Comparison of ENCODE assay signal across 22 mouse cellular contexts in the genomic region with DNA sequence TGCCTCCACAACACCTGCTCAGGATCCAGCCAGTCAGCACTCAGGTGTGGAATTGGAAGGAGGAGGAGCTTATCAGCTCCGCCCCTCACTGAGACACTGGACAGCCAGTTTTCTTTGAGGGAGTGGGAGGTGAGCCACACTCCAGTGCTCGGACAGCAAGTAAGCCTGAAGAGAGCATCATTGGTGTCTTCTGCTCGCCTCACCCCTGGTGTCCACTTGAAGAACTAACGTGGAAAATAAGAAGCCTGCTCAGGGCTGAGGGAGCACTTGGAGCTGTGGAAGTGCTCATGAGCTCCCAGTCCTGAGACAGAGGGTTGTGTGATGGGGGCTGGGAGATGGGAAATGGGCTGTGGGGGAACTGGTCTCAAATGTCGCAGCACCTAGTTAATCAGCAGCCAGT.
DNase-seq lines count a peak whose midpoint lies in the region; ATAC-seq and TF ChIP-seq lines count a peak whose summit lies in the region.
"Had no signal": no experiment of that assay in that cellular context is flagged by ENCODE, and none has a peak within 500 bp of the region (broad histone marks: within the 10 kb centered on the region; RNA-seq: fewer than 3 reads in every experiment).

No protein-coding gene starts in this region.

- peaks cover 18% of the 10 kb centered on the region for H3K4me1 ChIP-seq in kidney, embryonic 15.5 days
- peaks cover 9% of the 10 kb centered on the region for H3K4me1 ChIP-seq in lung, embryonic 16.5 days (replicated peaks; ENCODE audit: control insufficient read depth, insufficient read depth, low read length)
- H3K4me1 ChIP-seq in intestine, embryonic 15.5 days (replicated peaks): peaks cover 7% of the 10 kb centered on the region; the same call in 1 of the 2 replicates
- no peaks in the 10 kb centered on the region for H3K4me1 ChIP-seq in stomach, postnatal 0 days (replicated peaks; ENCODE audit: control insufficient read depth, insufficient read depth)

- peak; percentile 79 for ATAC-seq in kidney, embryonic 15.5 days (replicated peaks; ENCODE audit: low FRiP score)
- 0 out of 2 replicates have a peak, but pooled peaks have one; percentile 23 for ATAC-seq in lung, embryonic 16.5 days (ENCODE audit: low read depth)
- peak; percentile 42 for ATAC-seq in intestine, embryonic 15.5 days
- ATAC-seq in stomach, postnatal 0 days (ENCODE audit: low FRiP score, low TSS enrichment): no peak
- ATAC-seq in inflammation-experienced regulatory T-cells, adult 6 months: no peak
- ATAC-seq: activated CD4-positive, CD25-positive, alpha-beta regulatory T cell, adult 4 months; forebrain, embryonic 13.5 days; Patski had no signal

- peak; percentile 19; the same call in 1 of the 2 replicates for TF ChIP-seq CTCF in stomach, postnatal 0 days (IDR thresholded peaks at IDR 0.05; ENCODE audit: low read depth)

- H3K36me3 ChIP-seq in kidney, embryonic 15.5 days: peaks cover 15% of the 10 kb centered on the region
- H3K36me3 ChIP-seq in lung, embryonic 16.5 days (ENCODE audit: control insufficient read depth, insufficient read depth, low read length): peaks cover 16% of the 10 kb centered on the region
- H3K36me3 ChIP-seq in intestine, embryonic 15.5 days: peaks cover 9% of the 10 kb centered on the region; the same call in 1 of the 2 replicates
- H3K36me3 ChIP-seq in stomach, postnatal 0 days (ENCODE audit: control insufficient read depth, insufficient read depth, low read length): peaks cover 10% of the 10 kb centered on the region
- H3K36me3 ChIP-seq: G1E had no signal

- no peak overlapping the region; the same call in 1 of the 2 replicates for H3K4me2 ChIP-seq in kidney, embryonic 15.5 days
- no peak overlapping the region for H3K4me2 ChIP-seq in lung, embryonic 16.5 days (ENCODE audit: low read depth, low read length)
- no peak overlapping the region for H3K4me2 ChIP-seq in intestine, embryonic 15.5 days (replicated peaks)
- H3K4me2 ChIP-seq in stomach, postnatal 0 days (replicated peaks; ENCODE audit: low read depth): no peak overlapping the region
- H3K4me2 ChIP-seq: embryonic facial prominence, embryonic 13.5 days; forebrain, embryonic 13.5 days; hindbrain, embryonic 13.5 days had no signal

- whole genome bisulfite sequencing in kidney, embryonic 15.5 days: 43% methylated on average over 5 of the region's 5 CpGs
- WGBS in lung, embryonic 16.5 days: 44% methylated on average over 5 of the region's 5 CpGs
- 61% methylated on average over 5 of the region's 5 CpGs for WGBS in intestine, embryonic 15.5 days
- WGBS in stomach, postnatal 0 days: 64% methylated on average over 5 of the region's 5 CpGs

- no peak overlapping the region for H3K4me3 ChIP-seq in kidney, embryonic 15.5 days (replicated peaks)
- no peak overlapping the region for H3K4me3 ChIP-seq in lung, embryonic 16.5 days (ENCODE audit: low read length)
- H3K4me3 ChIP-seq in intestine, embryonic 15.5 days (replicated peaks): no peak overlapping the region
- no peak overlapping the region for H3K4me3 ChIP-seq in stomach, postnatal 0 days (ENCODE audit: low read depth, low read length)
- H3K4me3 ChIP-seq: embryonic facial prominence, embryonic 13.5 days; forebrain, embryonic 13.5 days; heart, adult 2 months; hindbrain, embryonic 13.5 days; midbrain, embryonic 10.5 days had no signal

- no peaks in the 10 kb centered on the region for H3K27me3 ChIP-seq in kidney, embryonic 15.5 days
- no peaks in the 10 kb centered on the region for H3K27me3 ChIP-seq in lung, embryonic 16.5 days (ENCODE audit: control insufficient read depth, insufficient read depth, low read depth, low read length)
- H3K27me3 ChIP-seq in intestine, embryonic 15.5 days (replicated peaks): no peaks in the 10 kb centered on the region
- no peaks in the 10 kb centered on the region for H3K27me3 ChIP-seq in stomach, postnatal 0 days (ENCODE audit: control insufficient read depth, insufficient read depth, low read length)
- H3K27me3 ChIP-seq: embryonic facial prominence, embryonic 13.5 days; hindbrain, embryonic 13.5 days; Patski had no signal

- H3K27ac ChIP-seq in kidney, embryonic 15.5 days: peak overlapping the region; percentile 33; the same call in 1 of the 2 replicates
- H3K27ac ChIP-seq in lung, embryonic 16.5 days (ENCODE audit: low read length): no peak overlapping the region
- H3K27ac ChIP-seq in intestine, embryonic 15.5 days: no peak overlapping the region
- no peak overlapping the region for H3K27ac ChIP-seq in stomach, postnatal 0 days (replicated peaks)
- H3K27ac ChIP-seq: embryonic facial prominence, embryonic 13.5 days; forebrain, embryonic 13.5 days; heart, adult 2 months; hindbrain, embryonic 13.5 days; macrophage had no signal

- no peak for TF ChIP-seq EP300 in stomach, postnatal 0 days (optimal IDR thresholded peaks at IDR 0.05)

- no peak for DNase-seq in kidney, postnatal 25 days
- no peak for DNase-seq in lung, postnatal 4 days
- DNase-seq in stomach, postnatal 0 days (ENCODE audit: low spot score): no peak
- DNase-seq: adrenal gland, postnatal 10 days; cerebellum, adult 18-20 months; cerebellum, postnatal 25 days; gastrocnemius, postnatal 36 days; heart, adult 2 months; kidney, postnatal 14 days; layer of hippocampus, adult 9-11 months had no signal

- no peaks in the 10 kb centered on the region for H3K9me3 ChIP-seq in kidney, embryonic 15.5 days (replicated peaks)
- no peaks in the 10 kb centered on the region for H3K9me3 ChIP-seq in lung, embryonic 16.5 days (ENCODE audit: control insufficient read depth, low read length)
- no peaks in the 10 kb centered on the region for H3K9me3 ChIP-seq in intestine, embryonic 15.5 days
- no peaks in the 10 kb centered on the region for H3K9me3 ChIP-seq in stomach, postnatal 0 days (ENCODE audit: control insufficient read depth, low read length)
- H3K9me3 ChIP-seq: embryonic facial prominence, embryonic 13.5 days; forebrain, embryonic 13.5 days; hindbrain, embryonic 13.5 days; midbrain, embryonic 10.5 days had no signal

- no peak overlapping the region for H3K9ac ChIP-seq in kidney, embryonic 15.5 days
- H3K9ac ChIP-seq in lung, embryonic 16.5 days (ENCODE audit: low read length): no peak overlapping the region
- H3K9ac ChIP-seq in intestine, embryonic 15.5 days: no peak overlapping the region
- no peak overlapping the region for H3K9ac ChIP-seq in stomach, postnatal 0 days (ENCODE audit: low read length)
- H3K9ac ChIP-seq: embryonic facial prominence, embryonic 13.5 days; forebrain, embryonic 13.5 days; hindbrain, embryonic 13.5 days had no signal

Comparison
In these comparisons a context has a peak if more than half of its experiments do, and no peak if none do; other contexts are left out.
1. ATAC-seq: peak in kidney, embryonic 15.5 days (single experiment), lung, embryonic 16.5 days (single experiment) and intestine, embryonic 15.5 days (single experiment); none in stomach, postnatal 0 days (single experiment) and inflammation-experienced regulatory T-cells, adult 6 months (single experiment).